8 mouse cellular contexts compared by ENCODE assay signal in the genomic region with DNA sequence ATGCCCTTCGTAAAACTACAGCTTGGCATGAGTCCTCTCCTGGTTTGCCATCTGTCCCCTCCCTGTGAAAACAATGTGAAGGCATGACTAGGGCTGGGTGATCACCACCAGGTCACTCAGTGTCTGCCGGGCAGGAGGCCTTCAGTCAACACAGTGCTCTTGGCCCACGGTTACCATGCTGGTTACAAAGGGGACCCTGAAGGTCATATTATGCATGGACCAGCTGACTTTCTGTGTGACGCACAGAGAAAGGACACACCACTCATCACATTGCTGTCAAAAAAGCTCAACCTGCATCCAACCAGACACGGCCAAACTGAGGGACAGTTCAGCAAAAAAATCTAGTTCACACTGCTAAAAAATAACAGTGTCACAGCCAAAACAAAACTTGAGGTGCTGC. TPM values are rescaled to one million over a fixed set of nuclear protein-coding genes. Genes with fewer than 3 reads are reported as not detected.
DNase-seq lines count a peak whose midpoint lies in the region; ATAC-seq lines count a peak whose summit lies in the region.

A gene (minus strand): TSS at position 34 of the 400 bp plus-strand sequence.

- H3K4me2 ChIP-seq in lung, embryonic 16.5 days (ENCODE audit: low read depth, low read length): peak within 1 kb of the TSS; percentile 71
- peak within 1 kb of the TSS; percentile 60 for H3K4me2 ChIP-seq in embryonic facial prominence, embryonic 12.5 days (replicated peaks)
- H3K4me2 ChIP-seq in heart, embryonic 14.5 days (ENCODE audit: low read length): peak within 1 kb of the TSS; percentile 70

- intact Hi-C loops in left cerebral cortex, postnatal 25 days (cut with DNase I): no loop called here

- H3K36me3 ChIP-seq in lung, embryonic 16.5 days (ENCODE audit: control insufficient read depth, insufficient read depth, low read length): peaks cover 3% of the 10 kb centered on the region; the same call in 1 of the 2 replicates
- peaks cover 11% of the 10 kb centered on the region; the same call in 1 of the 2 replicates for H3K36me3 ChIP-seq in embryonic facial prominence, embryonic 12.5 days
- peaks cover 24% of the 10 kb centered on the region for H3K36me3 ChIP-seq in heart, embryonic 14.5 days (ENCODE audit: control insufficient read depth, insufficient read depth, low read length)

- H3K27me3 ChIP-seq in lung, embryonic 16.5 days (ENCODE audit: control insufficient read depth, insufficient read depth, low read depth, low read length): no peaks in the 10 kb centered on the region
- H3K27me3 ChIP-seq in embryonic facial prominence, embryonic 12.5 days: no peaks in the 10 kb centered on the region
- no peaks in the 10 kb centered on the region for H3K27me3 ChIP-seq in heart, embryonic 14.5 days (ENCODE audit: control insufficient read depth, insufficient read depth, low read length)

- DNase-seq in lung, adult 18-20 months: no peak
- DNase-seq in left cerebral cortex, postnatal 25 days (ENCODE audit: low spot score in 2 of 2): no peak
- DNase-seq in naive thymus-derived CD4-positive, alpha-beta T cell, adult 2 months (ENCODE audit: low read depth): peak; percentile 5
- DNase-seq in urinary bladder, adult 18-20 months (ENCODE audit: low spot score in 2 of 2): no peak
- DNase-seq in ovary, postnatal 14 days (ENCODE audit: low spot score): no peak

- 61% methylated on average over 5 of the region's 5 CpGs for WGBS in lung, embryonic 16.5 days
- WGBS in embryonic facial prominence, embryonic 12.5 days: 83% methylated on average over 5 of the region's 5 CpGs
- WGBS in heart, embryonic 14.5 days: 74% methylated on average over 5 of the region's 5 CpGs

- no peak for ATAC-seq in lung, embryonic 16.5 days (ENCODE audit: low read depth)
- no peak for ATAC-seq in embryonic facial prominence, embryonic 12.5 days (ENCODE audit: insufficient number of reproducible peaks, insufficient read depth, low FRiP score, low TSS enrichment)
- no peak for ATAC-seq in heart, embryonic 14.5 days (ENCODE audit: insufficient number of reproducible peaks, insufficient read depth, low FRiP score, low read depth)

- H3K9ac ChIP-seq in lung, embryonic 16.5 days (ENCODE audit: low read length): peak within 1 kb of the TSS; percentile 92
- peak within 1 kb of the TSS; percentile 97 for H3K9ac ChIP-seq in embryonic facial prominence, embryonic 12.5 days
- H3K9ac ChIP-seq in heart, embryonic 14.5 days (ENCODE audit: low read length): peak within 1 kb of the TSS; percentile 97

- H3K9me3 ChIP-seq in lung, embryonic 16.5 days (ENCODE audit: control insufficient read depth, low read length): no peaks in the 10 kb centered on the region
- no peaks in the 10 kb centered on the region for H3K9me3 ChIP-seq in embryonic facial prominence, embryonic 12.5 days
- no peaks in the 10 kb centered on the region for H3K9me3 ChIP-seq in heart, embryonic 14.5 days (ENCODE audit: control insufficient read depth, low read length)

- peaks cover 9% of the 10 kb centered on the region for H3K4me1 ChIP-seq in lung, embryonic 16.5 days (replicated peaks; ENCODE audit: control insufficient read depth, insufficient read depth, low read length)
- H3K4me1 ChIP-seq in embryonic facial prominence, embryonic 12.5 days: peaks cover 11% of the 10 kb centered on the region
- peaks cover 4 to 20% of the 10 kb centered on the region in 2 experiments for H3K4me1 ChIP-seq in heart, embryonic 14.5 days (ENCODE audit: control insufficient read depth in 2 of 2, insufficient read depth in 2 of 2, low read length in 2 of 2)

- H3K4me3 ChIP-seq in lung, embryonic 16.5 days (ENCODE audit: low read length): peak within 1 kb of the TSS; percentile 91
- H3K4me3 ChIP-seq in embryonic facial prominence, embryonic 12.5 days: peak within 1 kb of the TSS; percentile 90
- peak within 1 kb of the TSS; percentile 92 to 94 for H3K4me3 ChIP-seq in heart, embryonic 14.5 days (ENCODE audit: control insufficient read depth in 1 of 2, insufficient read depth in 1 of 2, low read depth in 1 of 2, low read length in 2 of 2)

- no peak within 1 kb of the TSS for H3K27ac ChIP-seq in lung, embryonic 16.5 days (ENCODE audit: low read length)
- H3K27ac ChIP-seq in embryonic facial prominence, embryonic 12.5 days: no peak within 1 kb of the TSS
- no peak within 1 kb of the TSS for H3K27ac ChIP-seq in heart, embryonic 14.5 days (replicated peaks in 1 of 2; ENCODE audit: control insufficient read depth in 1 of 2, insufficient read depth in 1 of 2, low read depth in 2 of 2, low read length in 2 of 2)

RNA-seq across cellular contexts. Expression of the gene that starts here (rescaled TPM):
- polyA plus RNA-seq in lung, embryonic 16.5 days (2015; fragmentation: Nextera tagmentation; extraction: Ambion mirVana): 8.4 and 8.8 TPM in 2 replicates
- polyA plus RNA-seq in embryonic facial prominence, embryonic 12.5 days (2016; fragmentation: Nextera tagmentation; extraction: Ambion mirVana): 12.2 and 12.9 TPM in 2 replicates
- polyA plus RNA-seq in heart, embryonic 14.5 days (2014; fragmentation: Nextera tagmentation; extraction: Ambion mirVana): 16.7 and 17.4 TPM in 2 replicates
- total RNA-seq in left cerebral cortex, postnatal 25 days (2021): 10 to 100 TPM; 92.1 to 99.1 TPM
